Mouse (Mus musculus) 3134 (cell line): ENCODE data around the gene Elovl5.

ENCODE experiments used
- DNase-seq: peaks from one replicate; pipeline ENCODE4 v3.0.0-alpha.2; 2011; ENCODE audit warnings: low spot score; ENCODE audit not compliant: insufficient read length; ENCODE audit errors: extremely low read depth

The Elovl5 gene

GRCm38 (mm10) chr9:77917074-77917621 is at the start of gene Elovl5:
TSS of gene Elovl5 (plus strand) at chr9:77917364.
- DNase-seq = peak; percentile 97

DNA sequence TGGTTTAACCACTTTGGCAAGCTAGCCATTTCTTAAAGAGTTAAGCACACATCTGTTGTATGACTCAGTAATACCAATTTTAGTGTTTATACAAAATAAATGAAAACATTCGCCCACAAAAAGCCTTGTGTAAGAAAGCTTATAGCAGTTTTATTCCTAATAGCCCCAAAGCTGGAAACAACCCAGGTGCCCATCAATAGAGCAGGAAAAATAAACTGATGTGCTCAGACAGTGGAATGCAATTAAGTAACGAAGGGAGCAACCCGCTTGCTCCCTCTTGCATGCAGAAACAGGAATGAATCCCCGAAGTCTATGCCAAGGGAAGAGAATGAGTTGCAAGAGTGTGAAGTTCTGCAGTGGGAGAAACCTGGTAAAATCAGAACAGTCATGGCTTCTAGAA is 25.7 kb upstream of the Elovl5 start:
- DNase-seq = peak; percentile 37

GRCm38 (mm10) chr9:77898551-77898950 is 18.6 kb upstream of the Elovl5 start:
- no peak for DNase-seq

GRCm38 (mm10) chr9:77904133-77904532 is 13.0 kb upstream of the Elovl5 start:
- DNase-seq = no peak

GRCm38 (mm10) chr9:77909572-77910269 is 7.4 kb upstream of the Elovl5 start:
- DNase-seq = no peak

DNA sequence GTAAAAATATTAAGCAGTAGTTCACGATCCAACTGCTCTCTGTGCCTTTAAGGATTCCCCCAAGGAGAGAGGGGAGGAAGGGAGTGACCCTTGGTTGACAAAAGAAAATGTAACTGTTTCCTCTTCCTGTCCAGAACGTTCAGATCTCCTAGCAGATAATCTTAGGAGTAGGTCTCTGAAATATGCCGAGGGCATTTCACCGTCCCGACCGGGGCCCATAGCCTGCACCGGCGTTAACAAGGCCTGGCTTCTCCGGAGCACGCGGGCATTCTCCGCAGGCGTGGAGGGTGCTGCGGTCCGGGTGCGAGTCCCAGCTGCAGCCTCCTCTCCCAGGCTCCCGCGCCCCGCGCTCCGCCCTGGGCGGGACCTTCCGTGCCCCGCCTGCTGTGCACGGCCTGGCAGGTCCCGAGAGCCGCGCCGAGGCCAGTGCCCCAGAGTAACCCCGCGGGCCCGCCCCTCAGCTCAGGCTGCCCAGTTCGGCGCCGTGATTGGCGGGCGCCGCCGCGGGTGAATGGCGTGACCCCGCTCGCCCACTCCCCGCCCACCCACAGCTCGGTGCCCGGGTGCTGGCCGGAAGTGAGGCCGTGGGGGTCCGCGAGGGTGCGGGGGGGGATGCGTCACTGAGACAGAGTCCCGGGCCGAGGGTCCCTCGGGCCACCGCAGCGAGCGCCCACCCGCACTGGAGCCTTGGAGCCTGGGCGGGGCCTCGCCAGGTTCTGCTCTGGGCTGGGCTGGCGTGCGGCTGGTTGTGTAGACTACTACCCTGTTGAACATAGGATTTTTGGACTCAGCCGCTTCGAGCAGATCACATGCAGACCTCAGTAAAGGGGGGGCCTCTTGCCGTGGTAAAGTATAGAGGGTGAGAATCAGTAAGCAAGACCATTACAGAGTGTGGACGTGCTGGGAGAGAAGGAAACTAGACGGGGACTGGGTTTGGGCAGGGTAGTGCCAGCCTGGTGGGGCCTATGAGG is 6.6 kb upstream of the Elovl5 start:
- DNase-seq = peak; percentile 96

DNA sequence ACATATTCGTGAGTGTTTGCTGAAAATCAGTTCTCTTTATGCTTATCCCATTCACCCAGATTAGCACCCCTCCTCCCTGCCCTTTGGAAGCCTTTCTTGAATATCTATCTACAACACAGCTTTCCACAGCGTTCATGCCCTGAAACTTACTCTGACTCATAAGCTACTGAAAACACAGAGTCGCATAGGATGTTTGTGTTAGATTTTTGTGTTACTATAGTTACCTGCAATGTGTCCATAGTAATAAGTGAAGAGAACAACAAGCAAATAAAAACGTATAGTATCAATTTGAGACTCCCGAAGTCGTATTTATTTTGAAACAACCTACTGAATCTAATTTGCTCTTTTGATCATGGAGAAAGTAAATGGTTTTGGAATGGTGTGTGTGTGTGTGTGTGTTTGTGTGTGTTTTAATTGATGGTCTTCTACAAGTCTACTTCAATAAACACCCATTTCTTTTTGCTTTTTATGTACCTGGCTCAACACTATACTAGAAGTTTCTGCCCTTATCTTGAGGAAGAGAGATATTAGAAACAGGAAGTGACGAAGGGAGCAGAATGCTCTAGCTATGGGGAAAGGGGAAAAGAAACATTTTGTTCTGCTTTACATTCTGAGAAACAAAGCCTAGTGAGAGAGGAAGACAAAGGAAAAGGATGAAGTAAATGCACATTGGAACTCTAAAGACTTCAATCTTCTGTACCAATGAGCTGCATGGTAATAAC is 5.5 kb upstream of the Elovl5 start:
- peak; percentile 48 for DNase-seq

GRCm38 (mm10) chr9:77912246-77912645 is 4.9 kb upstream of the Elovl5 start:
- DNase-seq = no peak

- no peak for DNase-seq
Observed at GRCm38 (mm10) chr9:77914616-77915015, 2.5 kb upstream of the Elovl5 start.

DNA sequence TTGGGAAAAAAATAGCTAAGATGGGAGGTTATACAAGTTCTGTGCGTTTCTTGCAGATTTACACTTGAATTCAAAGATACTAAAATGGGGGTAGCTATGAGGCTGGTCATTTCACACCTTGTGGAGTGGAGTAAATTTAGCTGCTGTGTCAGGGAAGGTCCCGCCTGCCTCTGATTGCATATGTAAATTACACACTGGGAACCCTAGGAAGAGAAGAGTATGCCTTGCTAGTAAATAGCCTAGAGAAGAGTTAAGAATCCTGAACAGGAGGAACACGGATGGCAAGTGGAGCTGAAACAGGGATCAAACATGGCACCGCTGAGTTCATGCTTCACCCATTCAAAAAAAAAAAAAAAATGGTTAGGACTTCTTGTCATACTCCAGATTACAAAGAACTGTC is 1.4 kb upstream of the Elovl5 start:
- DNase-seq = no peak

GRCm38 (mm10) chr9:77917622-77918131 is 513 bp downstream of the Elovl5 start:
- no peak for DNase-seq

DNA sequence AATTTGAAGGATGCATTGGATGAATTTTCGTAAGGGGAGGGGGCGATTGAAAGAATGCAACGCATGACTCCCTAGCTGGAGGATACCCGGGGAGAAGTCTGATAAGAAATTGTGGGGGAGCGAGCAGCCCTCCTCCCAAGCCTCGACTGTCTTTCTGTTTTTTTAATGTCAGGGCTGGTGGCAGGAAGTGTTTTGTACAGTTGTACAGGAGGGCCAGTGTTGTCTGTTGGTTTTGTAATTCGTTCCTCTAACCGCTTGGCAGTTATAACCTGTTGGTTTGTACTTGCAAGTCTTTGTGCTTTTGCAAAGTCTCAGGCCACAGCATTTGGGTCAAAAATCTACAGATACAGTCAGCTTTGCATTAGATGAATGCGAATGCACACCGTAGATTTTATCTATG is 1.0 kb downstream of the Elovl5 start:
- no peak for DNase-seq

- no peak for DNase-seq
Observed at GRCm38 (mm10) chr9:77918961-77919670, 2.0 kb downstream of the Elovl5 start.

- no peak for DNase-seq
Observed at GRCm38 (mm10) chr9:77920481-77920880, 3.3 kb downstream of the Elovl5 start.

GRCm38 (mm10) chr9:77921366-77922260 is 4.4 kb downstream of the Elovl5 start:
- DNase-seq = no peak

DNA sequence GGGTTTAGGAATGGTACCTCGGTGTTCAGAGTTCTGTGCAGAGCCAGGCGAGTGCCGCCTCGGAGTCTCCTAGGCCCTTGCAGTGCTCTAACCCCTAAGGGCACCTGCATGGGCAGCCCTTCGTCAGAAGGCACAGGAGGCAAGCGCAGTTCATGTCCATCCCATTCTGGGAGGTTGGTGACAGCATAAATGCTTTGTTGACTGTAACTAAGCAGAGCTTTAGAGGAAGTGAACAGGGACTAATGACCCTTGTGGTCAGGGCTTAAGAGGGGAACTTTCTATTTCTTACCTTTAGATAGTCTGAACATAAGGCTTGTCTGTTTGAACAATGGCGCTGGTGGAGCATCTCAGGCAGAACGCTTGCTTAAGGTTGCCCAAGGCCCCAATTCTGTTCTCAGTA is 6.6 kb downstream of the Elovl5 start:
- DNase-seq = no peak

DNA sequence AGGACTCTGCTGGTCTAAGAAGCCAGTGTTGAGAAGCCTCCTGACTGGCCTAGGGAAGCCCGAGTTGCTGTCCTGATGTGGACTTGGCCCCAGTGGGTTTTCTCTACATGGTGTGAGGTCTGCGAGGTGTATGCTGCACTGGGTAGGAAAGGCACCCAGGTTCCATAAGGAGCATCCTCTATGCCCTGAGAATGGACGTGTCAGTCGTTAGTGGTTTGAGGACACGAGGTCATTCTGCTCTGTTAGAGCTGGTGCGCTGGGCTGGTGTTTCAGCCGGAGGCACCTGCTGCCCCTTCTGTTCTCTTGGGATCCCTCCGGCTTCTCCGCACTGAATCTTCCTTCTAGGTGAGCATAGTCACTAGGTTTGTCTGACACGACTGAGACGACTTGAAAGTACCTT is 7.0 kb downstream of the Elovl5 start:
- no peak for DNase-seq

DNA sequence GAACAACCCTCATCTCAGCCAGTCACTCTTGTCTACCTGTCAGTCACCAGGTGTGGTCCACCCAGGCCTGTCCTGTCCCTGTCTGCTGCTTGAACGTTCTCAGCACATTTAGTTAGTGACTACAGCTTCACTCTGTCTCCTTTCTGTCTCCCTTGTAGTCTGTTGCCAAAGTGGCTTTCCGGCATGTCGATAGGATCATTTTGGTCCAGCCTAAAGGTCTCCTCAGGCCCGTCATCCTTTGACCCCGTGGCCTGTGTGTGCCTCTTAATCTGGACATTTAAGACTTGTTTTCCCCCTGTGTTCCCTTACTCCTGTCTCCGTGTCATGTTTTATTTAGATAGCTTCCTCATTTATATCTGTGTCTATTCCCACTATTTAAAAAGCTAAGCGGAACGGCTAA is 9.0 kb downstream of the Elovl5 start:
- DNase-seq = no peak

DNA sequence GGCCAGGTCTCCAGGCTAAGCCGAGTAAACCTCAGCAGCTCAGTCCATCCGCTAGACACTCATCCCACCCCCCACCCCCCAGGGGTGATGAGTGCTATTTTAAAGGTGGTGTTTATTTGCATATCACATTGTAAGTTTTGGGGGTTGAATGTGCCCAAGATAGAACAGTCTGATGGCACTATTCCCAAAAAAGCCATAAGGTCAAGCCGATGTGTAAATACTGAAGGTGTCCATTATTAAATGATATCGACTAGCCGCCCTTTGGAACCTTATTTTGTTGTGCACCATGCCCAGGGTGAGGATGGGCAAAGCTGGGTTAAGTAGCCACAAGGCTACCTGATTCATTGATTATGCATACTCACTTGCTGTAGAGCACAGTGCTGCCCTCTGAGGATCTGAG is 9.7 kb downstream of the Elovl5 start:
- no peak for DNase-seq
